Mouse (Mus musculus) lung, embryonic 15.5 days (tissue): ENCODE results near the gene Gm49450. TPM values are rescaled to one million over a fixed set of nuclear protein-coding genes. Genes with fewer than 3 reads are reported as not detected.
A peak's percentile ranks its signal among the peaks of the same experiment; 100 is the strongest.
"Not testable (repeated sequence)": the region's sequence is repeated elsewhere in the genome, so short reads cannot be mapped to it uniquely, and the experiment has no call there.

ENCODE experiments used
- ATAC-seq: fragments of 200-750 bp; cut with Nextera tagmentation; 2 replicates; pipeline ENCODE4 v1.8.0; 2017; ENCODE audit warnings: moderate number of reproducible peaks, borderline replicate concordance; ENCODE audit not compliant: low FRiP score, low TSS enrichment; ENCODE audit errors: extremely low read depth
- H3K27ac ChIP-seq: fragments of 300-500 bp; sonication (generic); 2 replicates; pipeline ENCODE4 v1.5.1; 2015; ENCODE audit warnings: moderate library complexity, mild to moderate bottlenecking, inconsistent platforms
- H3K27me3 ChIP-seq: fragments of 300-500 bp; sonication (generic); 2 replicates; pipeline ENCODE4 v1.6.1; 2015; ENCODE audit warnings: inconsistent platforms
- H3K36me3 ChIP-seq: fragments of 300-500 bp; sonication (generic); 2 replicates; pipeline ENCODE4 v1.6.1; 2015; ENCODE audit warnings: inconsistent platforms
- H3K4me1 ChIP-seq: fragments of 300-500 bp; sonication (generic); 2 replicates; pipeline ENCODE4 v1.6.1; 2015; ENCODE audit warnings: inconsistent platforms
- H3K4me2 ChIP-seq: fragments of 300-500 bp; sonication (generic); 2 replicates; pipeline ENCODE4 v1.6.1; 2015; ENCODE audit warnings: inconsistent platforms, mild to moderate bottlenecking, moderate library complexity
- H3K4me3 ChIP-seq: fragments of 300-500 bp; sonication (generic); 2 replicates; pipeline ENCODE4 v1.5.1; 2015; ENCODE audit warnings: mild to moderate bottlenecking, inconsistent platforms
- H3K9ac ChIP-seq: fragments of 300-500 bp; sonication (generic); 2 replicates; pipeline ENCODE4 v1.6.1; 2015; ENCODE audit warnings: inconsistent platforms
- H3K9me3 ChIP-seq: fragments of 300-500 bp; sonication (generic); 2 replicates; pipeline ENCODE4 v1.6.1; 2016; ENCODE audit warnings: inconsistent platforms
- WGBS: fragments of 180-500 bp; shearing (Covaris S2); methylation state at CpG from one replicate; pipeline ENCODE4 v1.1.7; 2015; 5-methylcytosine and 5-hydroxymethylcytosine counted together
- polyA plus RNA-seq: library from polyadenylated mRNA; unstranded; fragments of >200 nt; fragmentation: Nextera tagmentation; extraction: Ambion mirVana; gene quantifications from 2 replicates; pipeline ENCODE4 v1.2.1, GENCODE M21; 2015

Gm49450 gene
- polyA plus RNA-seq, 1 experiment from 2014 or later: not detected

DNA sequence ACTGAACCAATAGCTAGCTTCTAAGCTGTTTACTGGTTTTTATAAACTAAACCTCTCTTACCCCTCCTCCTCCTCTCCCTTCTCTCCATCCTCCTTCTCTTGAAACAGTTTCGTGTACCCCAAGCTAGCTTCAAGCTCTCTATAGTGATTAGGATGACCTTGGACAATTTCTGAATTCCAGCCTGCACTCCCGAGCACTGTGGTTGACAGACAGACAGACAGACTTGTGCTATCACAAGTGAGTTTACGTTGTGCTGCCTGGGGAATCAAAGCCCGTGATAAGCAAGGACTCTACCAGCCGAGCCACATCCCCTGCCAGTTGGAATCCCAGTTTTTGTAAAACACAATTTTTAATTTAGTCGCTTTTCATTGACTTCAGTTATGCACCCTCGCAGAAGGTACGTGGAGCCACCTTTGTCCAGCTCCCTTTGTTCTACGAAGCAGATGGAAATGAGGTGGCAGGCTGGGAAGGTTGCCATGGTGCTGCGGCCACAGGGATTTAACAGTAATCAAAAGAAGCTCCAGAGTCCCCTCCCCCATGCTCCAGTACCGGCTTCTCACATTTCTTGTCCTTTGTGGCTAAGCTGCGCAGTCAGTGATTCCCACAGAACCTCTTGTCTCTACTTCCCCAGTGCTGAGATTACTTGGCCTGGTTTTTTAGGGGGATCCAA is 15.5 kb upstream of the Gm49450 start:
- H3K27me3 ChIP-seq: no peaks in the 10 kb centered on the region
- no peaks in the 10 kb centered on the region for H3K9me3 ChIP-seq
- 15% methylated on average over 12 of the region's 12 CpGs for WGBS
- no peaks in the 10 kb centered on the region for H3K36me3 ChIP-seq
- peak overlapping the region; percentile 17 for H3K4me2 ChIP-seq
- H3K4me3 ChIP-seq: no peak overlapping the region
- H3K4me1 ChIP-seq: peaks cover 25% of the 10 kb centered on the region
- ATAC-seq: peak; percentile 58; the same call in 1 of the 2 replicates
- H3K27ac ChIP-seq: peak overlapping the region; percentile 46
- no peak overlapping the region for H3K9ac ChIP-seq

DNA sequence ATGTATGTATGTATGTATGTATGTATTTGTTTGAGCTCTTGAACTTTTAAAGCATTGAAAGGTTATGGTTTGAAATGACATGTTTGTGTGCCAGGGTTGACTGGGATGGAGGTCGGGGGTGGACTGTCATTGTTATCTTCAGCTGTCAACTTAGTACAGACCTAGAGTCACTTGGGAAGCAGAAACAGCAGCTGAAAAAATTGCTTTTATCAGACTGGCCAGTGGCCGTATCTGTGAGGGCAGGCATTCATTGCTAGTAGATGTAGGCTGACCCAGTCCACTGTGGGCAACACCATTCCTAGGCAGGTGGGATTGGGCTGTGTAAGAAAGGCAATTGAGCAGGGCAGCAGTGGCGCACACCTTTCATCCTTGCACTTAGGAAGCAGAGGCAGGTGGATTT is 6.2 kb upstream of the Gm49450 start:
- Histone ChIP-seq H3K27ac (no peak overlapping the region), H3K9ac (no peak overlapping the region), H3K4me1 (peaks cover 5% of the 10 kb centered on the region; the same call in 1 of the 2 replicates), H3K27me3 (no peaks in the 10 kb centered on the region), H3K36me3 (no peaks in the 10 kb centered on the region), H3K4me2 (no peak overlapping the region), H3K9me3 (no peaks in the 10 kb centered on the region), H3K4me3 (no peak overlapping the region)
- WGBS: 69% methylated on average over 3 of the region's 3 CpGs
- ATAC-seq: no peak

DNA sequence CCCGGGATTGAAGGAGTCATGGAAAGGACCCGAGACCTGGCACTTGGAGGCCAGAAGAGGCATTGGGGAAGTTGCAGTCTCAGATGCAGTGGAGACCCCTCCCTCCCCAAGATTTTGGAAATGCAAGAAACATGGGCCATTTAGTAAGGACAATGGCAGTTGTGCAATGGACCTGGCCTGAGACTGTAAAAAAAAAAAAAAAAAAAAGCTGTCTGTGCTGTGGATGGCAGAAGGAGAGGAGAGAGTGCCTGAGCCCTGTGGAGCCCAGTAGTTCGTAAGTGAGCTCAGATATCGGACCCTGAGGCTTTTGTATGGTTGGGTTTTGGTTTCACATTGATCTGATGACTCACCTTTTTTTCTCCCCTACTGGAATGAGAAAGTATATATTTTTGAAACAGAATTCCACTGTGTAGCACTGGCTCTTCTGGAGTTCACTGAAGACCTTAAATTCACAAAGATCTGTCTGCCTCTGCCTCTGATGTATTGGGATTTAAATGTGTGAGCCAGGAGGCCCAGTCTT is 5.6 kb upstream of the Gm49450 start:
- H3K27me3 ChIP-seq: no peaks in the 10 kb centered on the region
- ATAC-seq: no peak
- H3K4me3 ChIP-seq: no peak overlapping the region
- H3K9me3 ChIP-seq: no peaks in the 10 kb centered on the region
- 91% methylated on average over 4 of the region's 4 CpGs for WGBS
- H3K4me1 ChIP-seq: peaks cover 11% of the 10 kb centered on the region; the same call in 1 of the 2 replicates
- H3K36me3 ChIP-seq: no peaks in the 10 kb centered on the region
- no peak overlapping the region for H3K9ac ChIP-seq
- H3K27ac ChIP-seq: no peak overlapping the region
- no peak overlapping the region for H3K4me2 ChIP-seq

DNA sequence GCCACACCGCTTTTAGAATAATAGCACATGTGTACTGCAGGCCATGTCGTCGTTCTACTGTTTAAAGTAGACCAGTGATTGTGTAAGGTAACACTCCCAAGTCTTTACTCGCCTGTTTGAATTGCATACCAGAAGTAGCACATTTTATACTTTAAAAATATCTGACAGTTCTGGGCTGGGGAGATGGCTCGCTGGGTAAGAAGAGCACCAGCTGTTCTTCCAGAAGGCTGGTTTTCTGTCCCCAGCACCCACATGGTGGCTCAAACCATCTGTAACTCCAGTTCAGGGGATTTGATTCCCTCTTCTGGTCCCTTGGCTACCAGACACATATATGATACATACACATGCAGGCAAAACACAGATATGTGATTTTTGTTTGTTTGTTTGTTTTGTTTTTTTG is 4.1 kb upstream of the Gm49450 start:
- no peak overlapping the region for H3K4me3 ChIP-seq
- peaks cover 12% of the 10 kb centered on the region; the same call in 1 of the 2 replicates for H3K4me1 ChIP-seq
- no peaks in the 10 kb centered on the region for H3K9me3 ChIP-seq
- ATAC-seq: no peak
- no peak overlapping the region for H3K9ac ChIP-seq
- H3K4me2 ChIP-seq: no peak overlapping the region
- WGBS: 59% methylated on average over 5 of the region's 5 CpGs
- H3K36me3 ChIP-seq: no peaks in the 10 kb centered on the region
- H3K27me3 ChIP-seq: no peaks in the 10 kb centered on the region
- H3K27ac ChIP-seq: no peak overlapping the region

DNA sequence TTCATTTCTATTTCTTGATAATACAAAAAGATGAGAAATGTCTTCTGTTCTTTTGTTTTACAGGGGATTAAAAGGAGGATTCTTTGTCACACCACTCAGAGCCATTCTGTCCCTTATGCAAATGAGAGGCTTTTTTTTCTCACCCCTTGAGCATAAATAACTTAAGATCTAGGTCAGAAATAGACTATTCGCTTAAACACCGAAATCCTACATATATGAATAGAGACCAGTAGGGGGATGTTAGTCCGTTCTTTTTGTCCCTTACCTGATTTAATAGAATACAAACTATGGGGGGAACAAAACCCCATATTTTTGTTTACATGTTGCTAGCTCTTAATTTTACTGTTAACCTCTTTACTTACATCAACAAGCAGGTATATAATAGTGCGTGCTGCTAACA is 2.6 kb upstream of the Gm49450 start:
- 92% methylated on average over 4 of the region's 4 CpGs for WGBS
- Histone ChIP-seq H3K27ac (no peak overlapping the region), H3K9me3 (no peaks in the 10 kb centered on the region), H3K4me1 (peaks cover 19% of the 10 kb centered on the region), H3K9ac (no peak overlapping the region), H3K4me2 (no peak overlapping the region), H3K36me3 (0 out of 2 replicates have a peak, but pooled peaks cover under 1% of the 10 kb centered on the region), H3K4me3 (no peak overlapping the region), H3K27me3 (no peaks in the 10 kb centered on the region)
- ATAC-seq: no peak

DNA sequence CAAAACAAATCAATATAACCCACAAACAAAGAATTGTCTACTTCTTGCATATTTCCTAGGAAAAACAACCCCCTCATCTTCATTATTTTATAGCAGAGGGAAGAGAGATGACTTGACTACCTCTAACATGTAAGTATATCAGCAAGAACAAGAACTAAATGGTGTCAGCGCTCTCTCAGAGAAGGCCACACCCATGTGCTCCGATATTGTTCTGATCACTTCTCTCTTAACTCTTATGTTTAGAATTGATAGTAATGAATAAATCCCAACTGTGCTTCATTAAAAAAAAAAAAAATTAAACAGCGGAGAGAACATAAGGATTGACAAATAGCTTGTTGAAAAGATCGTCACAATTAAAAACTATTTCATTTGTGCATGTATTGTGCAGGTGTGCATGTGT is 2.0 kb upstream of the Gm49450 start:
- no peak overlapping the region for H3K27ac ChIP-seq
- H3K36me3 ChIP-seq: 0 out of 2 replicates have a peak, but pooled peaks cover 3% of the 10 kb centered on the region
- WGBS: 83% methylated on average over 4 of the region's 4 CpGs
- no peak for ATAC-seq
- no peak overlapping the region for H3K9ac ChIP-seq
- no peak overlapping the region for H3K4me3 ChIP-seq
- H3K27me3 ChIP-seq: no peaks in the 10 kb centered on the region
- H3K9me3 ChIP-seq: no peaks in the 10 kb centered on the region
- H3K4me2 ChIP-seq: no peak overlapping the region
- H3K4me1 ChIP-seq: peaks cover 19% of the 10 kb centered on the region

DNA sequence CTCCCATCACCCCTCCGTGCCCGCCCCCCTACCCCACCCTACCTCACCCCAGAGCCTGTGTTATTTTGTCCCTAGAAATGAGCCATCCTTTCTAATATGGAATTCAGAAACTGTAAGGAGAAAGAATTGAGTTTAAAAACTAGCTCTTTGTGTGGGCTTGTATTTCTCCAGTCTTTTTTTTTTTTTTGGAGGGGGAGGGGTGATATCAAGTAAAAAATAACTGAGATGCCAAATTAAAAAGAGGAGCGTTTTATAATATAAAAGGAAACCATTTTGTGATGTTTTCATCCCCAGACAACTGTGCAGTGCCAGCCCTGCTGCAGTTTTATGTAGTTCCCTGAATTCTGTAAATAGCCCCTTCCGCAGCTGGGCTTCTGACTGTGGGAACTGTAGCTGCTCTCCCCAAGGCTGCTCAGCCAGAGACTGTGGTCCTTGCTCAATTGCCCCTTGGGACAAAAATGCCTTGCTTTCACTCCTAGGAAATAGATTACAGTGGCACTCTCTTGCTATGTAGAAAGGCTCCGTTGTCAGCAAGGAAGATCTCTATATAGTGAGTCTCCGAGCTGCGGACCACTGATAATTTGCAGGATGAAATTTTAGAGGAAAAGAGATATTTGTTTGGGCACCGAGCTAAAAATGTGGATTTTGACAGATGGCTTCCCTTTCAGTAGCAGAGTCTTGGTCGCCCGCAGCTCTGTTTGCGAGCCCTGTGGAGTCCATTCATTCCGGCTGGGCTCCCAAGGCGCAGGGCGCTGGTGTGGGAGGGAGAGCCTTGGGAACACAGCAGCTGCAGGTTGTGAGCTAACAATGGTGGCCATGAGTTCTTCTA is 1.3 kb upstream of the Gm49450 start:
- H3K4me1 ChIP-seq: peaks cover 19% of the 10 kb centered on the region
- H3K4me3 ChIP-seq: no peak overlapping the region
- H3K4me2 ChIP-seq: peak overlapping the region; percentile 50
- H3K27ac ChIP-seq: peak overlapping the region; percentile 61
- WGBS: 32% methylated on average over 14 of the region's 14 CpGs
- no peaks in the 10 kb centered on the region for H3K9me3 ChIP-seq
- ATAC-seq: no peak
- no peaks in the 10 kb centered on the region for H3K27me3 ChIP-seq
- H3K36me3 ChIP-seq: peaks cover 4% of the 10 kb centered on the region; the same call in 1 of the 2 replicates
- no peak overlapping the region for H3K9ac ChIP-seq

DNA sequence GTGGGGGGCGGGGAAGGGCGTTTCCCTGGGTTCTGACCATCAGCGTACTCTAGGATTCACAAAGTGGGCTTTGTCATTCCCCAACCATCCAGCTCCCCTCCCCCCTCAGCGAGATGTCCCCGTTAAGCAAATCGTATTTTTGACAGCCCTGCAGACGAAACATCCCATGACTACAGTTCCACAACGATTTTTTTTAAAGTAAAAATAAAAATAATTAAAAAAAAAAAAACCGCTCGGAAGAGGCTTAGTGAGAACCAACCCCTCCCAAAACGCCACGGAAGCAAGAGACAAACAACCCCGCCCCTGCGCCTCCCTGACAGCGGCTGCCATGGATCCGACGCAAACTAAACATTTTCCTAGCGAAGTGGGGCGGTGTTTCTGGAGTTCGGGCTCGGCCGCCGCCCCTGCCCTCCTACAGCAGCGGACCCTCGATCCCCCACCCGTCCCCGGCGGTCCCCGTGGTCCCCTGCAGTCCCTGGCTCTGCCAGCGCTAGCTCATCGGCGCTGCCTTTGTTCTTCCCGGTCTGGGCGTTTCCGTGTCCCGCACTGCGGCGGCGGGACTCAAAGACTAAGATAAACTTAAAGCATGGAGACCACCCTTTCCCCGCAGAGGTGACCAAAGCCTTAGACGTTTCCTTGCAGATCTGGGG is 475 bp downstream of the Gm49450 start:
- Histone ChIP-seq H3K4me2 (peak overlapping the region; percentile 50), H3K9me3 (no peaks in the 10 kb centered on the region), H3K36me3 (peaks cover 9% of the 10 kb centered on the region; the same call in 1 of the 2 replicates), H3K9ac (peak overlapping the region; percentile 86), H3K4me3 (peak overlapping the region; percentile 79), H3K27ac (peak overlapping the region; percentile 97), H3K27me3 (no peaks in the 10 kb centered on the region), H3K4me1 (peaks cover 19% of the 10 kb centered on the region)
- peak; percentile 76 for ATAC-seq
- under 1% methylated on average over 41 of the region's 41 CpGs for WGBS

DNA sequence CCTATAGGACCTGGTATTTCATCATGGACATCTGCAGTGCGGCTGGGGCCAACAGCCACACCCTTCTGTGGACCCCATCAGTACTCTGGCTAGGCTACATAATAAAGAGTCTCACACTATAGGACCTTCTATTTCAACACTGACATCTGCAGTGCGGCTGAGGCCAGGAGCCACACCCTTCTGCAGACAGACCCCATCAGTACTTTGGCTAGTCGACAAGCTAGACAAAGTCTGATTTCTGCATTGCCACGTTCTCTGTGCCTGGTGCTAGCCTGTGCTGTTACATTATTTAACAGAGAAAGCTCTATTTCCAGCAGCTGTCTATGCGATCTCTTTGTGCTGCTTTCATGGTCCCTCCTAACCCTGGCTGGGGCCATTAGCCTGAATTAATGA is 1.3 kb downstream of the Gm49450 start:
- Histone ChIP-seq H3K27ac (peak overlapping the region; percentile 97; the same call in 1 of the 2 replicates), H3K9me3 (no peaks in the 10 kb centered on the region), H3K4me3 (peak overlapping the region; percentile 79), H3K9ac (peak overlapping the region; percentile 39), H3K4me2 (peak overlapping the region; percentile 50), H3K27me3 (no peaks in the 10 kb centered on the region), H3K4me1 (peaks cover 19% of the 10 kb centered on the region), H3K36me3 (peaks cover 9% of the 10 kb centered on the region; the same call in 1 of the 2 replicates)
- 19% methylated on average over 5 of the region's 5 CpGs for WGBS
- no peak for ATAC-seq

DNA sequence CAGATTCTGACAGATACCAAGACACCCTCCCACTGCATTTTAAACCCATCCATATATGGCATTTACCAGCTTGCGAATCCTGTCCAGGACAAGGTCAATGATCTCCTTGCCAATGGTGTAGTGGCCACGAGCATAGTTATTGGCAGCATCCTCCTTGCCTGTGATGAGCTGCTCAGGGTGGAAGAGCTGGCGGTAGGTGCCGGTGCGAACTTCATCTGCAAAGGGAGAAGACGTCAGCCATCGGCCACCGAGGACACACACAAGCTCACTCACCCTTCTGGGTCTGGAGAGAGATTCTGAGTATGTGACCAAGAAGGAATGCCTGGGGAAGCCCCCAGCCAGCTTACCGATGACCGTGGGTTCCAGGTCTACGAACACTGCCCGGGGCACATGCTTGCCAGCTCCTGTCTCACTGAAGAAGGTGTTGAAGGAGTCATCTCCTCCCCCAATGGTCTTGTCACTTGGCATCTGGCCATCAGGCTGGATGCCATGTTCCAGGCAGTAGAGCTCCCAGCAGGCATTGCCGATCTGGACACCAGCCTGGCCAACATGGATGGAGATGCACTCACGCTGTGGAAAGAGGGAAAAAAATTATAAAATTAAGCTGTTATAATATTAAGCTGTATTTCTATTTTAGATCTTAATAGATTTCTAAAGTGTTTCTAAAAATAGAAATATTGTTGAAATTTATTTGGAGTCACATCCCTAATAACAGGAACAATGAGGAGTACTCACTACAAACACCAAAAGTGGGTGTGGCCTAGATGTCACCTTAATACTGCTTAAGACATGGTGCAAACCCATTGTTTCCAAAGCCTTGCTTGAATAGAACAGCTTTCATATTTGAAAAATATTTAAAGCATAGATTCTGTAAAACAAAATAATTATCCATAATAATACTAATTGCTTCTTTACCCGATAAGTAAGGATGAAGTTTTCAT is 2.0 kb downstream of the Gm49450 start:
- not testable (repeated sequence) for H3K27ac ChIP-seq

DNA sequence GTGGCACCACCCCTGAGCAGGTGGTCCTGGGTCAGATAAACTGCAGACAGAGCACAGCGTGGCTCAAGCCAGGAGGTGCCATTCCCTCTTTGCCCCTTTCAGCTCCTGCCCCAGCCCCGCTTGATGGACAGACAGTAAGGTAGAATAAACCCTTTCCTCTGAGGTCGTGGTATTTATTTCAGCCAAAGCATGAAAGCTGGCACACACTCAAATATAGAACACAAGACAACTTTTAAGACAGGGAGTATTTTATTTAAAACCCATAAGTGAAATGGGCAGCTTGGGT is 3.8 kb downstream of the Gm49450 start:
- 63% methylated on average over 3 of the region's 3 CpGs for WGBS
- Histone ChIP-seq H3K27ac (no peak overlapping the region), H3K27me3 (no peaks in the 10 kb centered on the region)

More for the DNA sequence above, 2.0 kb downstream of the Gm49450 start:
- not testable (repeated sequence) for H3K9me3 ChIP-seq, H3K27me3 ChIP-seq, H3K36me3 ChIP-seq, ATAC-seq
- 77% methylated on average over 11 of the region's 15 CpGs for WGBS
- Histone ChIP-seq H3K4me2 (peak overlapping the region; percentile 50), H3K4me3 (peak overlapping the region; percentile 79), H3K4me1 (peaks cover 19% of the 10 kb centered on the region), H3K9ac (peak overlapping the region; percentile 39; the same call in 1 of the 2 replicates)

More for the DNA sequence above, 3.8 kb downstream of the Gm49450 start:
- H3K36me3 ChIP-seq: peaks cover 9% of the 10 kb centered on the region; the same call in 1 of the 2 replicates
- no peak overlapping the region for H3K4me2 ChIP-seq
- H3K9me3 ChIP-seq: no peaks in the 10 kb centered on the region
- no peak for ATAC-seq
- H3K4me1 ChIP-seq: peaks cover 14% of the 10 kb centered on the region
- H3K4me3 ChIP-seq: no peak overlapping the region
- H3K9ac ChIP-seq: no peak overlapping the region
